In genomic region chr6:31096787-31097186, GRCm38 (mm10) we compare ENCODE assay signal across 9 mouse cellular contexts.
DNase-seq lines count a peak whose midpoint lies in the region; ATAC-seq and TF ChIP-seq lines count a peak whose summit lies in the region.
"Had no signal": no experiment of that assay in that cellular context is flagged by ENCODE, and none has a peak within 500 bp of the region (broad histone marks: within the 10 kb centered on the region; RNA-seq: fewer than 3 reads in every experiment).

No protein-coding gene starts in this region.

- no peaks in the 10 kb centered on the region for H3K9me3 ChIP-seq in kidney, postnatal 0 days (replicated peaks; ENCODE audit: low read length)
- no peaks in the 10 kb centered on the region for H3K9me3 ChIP-seq in forebrain, embryonic 14.5 days (replicated peaks; ENCODE audit: control insufficient read depth, low read length)
- no peaks in the 10 kb centered on the region for H3K9me3 ChIP-seq in intestine, embryonic 16.5 days (ENCODE audit: control insufficient read depth, low read length)
- H3K9me3 ChIP-seq in midbrain, postnatal 0 days (ENCODE audit: low read length) = no peaks in the 10 kb centered on the region

- intact Hi-C loops in gastrocnemius, postnatal 36 days (cut with DNase I) = no loop called here

- no peak overlapping the region for H3K9ac ChIP-seq in kidney, postnatal 0 days (ENCODE audit: low read depth, low read length)
- H3K9ac ChIP-seq in forebrain, embryonic 14.5 days (ENCODE audit: low read length) = peak overlapping the region; percentile 9; the same call in 1 of the 2 replicates
- no peak overlapping the region for H3K9ac ChIP-seq in intestine, embryonic 16.5 days (ENCODE audit: low read depth, low read length)
- 0 out of 2 replicates have a peak overlapping the region, but pooled peaks have one; percentile 24 for H3K9ac ChIP-seq in midbrain, postnatal 0 days (replicated peaks; ENCODE audit: low read length, poor library complexity, severe bottlenecking)

- H3K4me3 ChIP-seq in kidney, postnatal 0 days (replicated peaks; ENCODE audit: low read depth, low read length) = no peak overlapping the region
- no peak overlapping the region for H3K4me3 ChIP-seq in forebrain, embryonic 14.5 days (ENCODE audit: low read depth, low read length)
- no peak overlapping the region for H3K4me3 ChIP-seq in intestine, embryonic 16.5 days (ENCODE audit: low read length)
- no peak overlapping the region for H3K4me3 ChIP-seq in midbrain, postnatal 0 days (ENCODE audit: low read depth, low read length)

- no peak for TF ChIP-seq CTCF in kidney, postnatal 0 days (IDR thresholded peaks at IDR 0.05; ENCODE audit: low read depth)
- no peak for TF ChIP-seq CTCF in midbrain, postnatal 0 days (IDR thresholded peaks at IDR 0.05)

- H3K36me3 ChIP-seq in kidney, postnatal 0 days (ENCODE audit: insufficient read depth, low read length) = no peaks in the 10 kb centered on the region
- H3K36me3 ChIP-seq in forebrain, embryonic 14.5 days (ENCODE audit: control insufficient read depth, insufficient read depth, low read length) = no peaks in the 10 kb centered on the region
- H3K36me3 ChIP-seq in intestine, embryonic 16.5 days (ENCODE audit: control insufficient read depth, insufficient read depth, low read length) = no peaks in the 10 kb centered on the region
- H3K36me3 ChIP-seq in midbrain, postnatal 0 days (ENCODE audit: insufficient read depth, low read length) = no peaks in the 10 kb centered on the region

- H3K27me3 ChIP-seq in kidney, postnatal 0 days (ENCODE audit: insufficient read depth, low read length) = no peaks in the 10 kb centered on the region
- H3K27me3 ChIP-seq in forebrain, embryonic 14.5 days (replicated peaks; ENCODE audit: control insufficient read depth, insufficient read depth, low read length) = no peaks in the 10 kb centered on the region
- H3K27me3 ChIP-seq in intestine, embryonic 16.5 days (replicated peaks; ENCODE audit: control insufficient read depth, insufficient read depth, low read length) = no peaks in the 10 kb centered on the region
- no peaks in the 10 kb centered on the region for H3K27me3 ChIP-seq in midbrain, postnatal 0 days (ENCODE audit: insufficient read depth, low read length)

- DNase-seq in kidney, postnatal 0 days (ENCODE audit: low spot score) = no peak
- no peak for DNase-seq in kidney, postnatal 25 days
- peak; percentile 31 for DNase-seq in forebrain, embryonic 14.5 days (ENCODE audit: low spot score)
- no peak for DNase-seq in midbrain, postnatal 0 days (ENCODE audit: low spot score)
- no peak for DNase-seq in gastrocnemius, postnatal 36 days
- DNase-seq in layer of hippocampus, adult 9-11 months = no peak
- DNase-seq in embryo, embryonic 10 days (ENCODE audit: low spot score) = no peak

- H3K4me1 ChIP-seq in kidney, postnatal 0 days (replicated peaks; ENCODE audit: insufficient read depth, low read length) = no peaks in the 10 kb centered on the region
- H3K4me1 ChIP-seq in forebrain, embryonic 14.5 days (ENCODE audit: control insufficient read depth, insufficient read depth, low read length) = peaks cover 32% of the 10 kb centered on the region
- H3K4me1 ChIP-seq in intestine, embryonic 16.5 days (ENCODE audit: control insufficient read depth, insufficient read depth, low read length) = 0 out of 2 replicates have a peak, but pooled peaks cover 4% of the 10 kb centered on the region
- H3K4me1 ChIP-seq in midbrain, postnatal 0 days (ENCODE audit: insufficient read depth, low read length) = 0 out of 2 replicates have a peak, but pooled peaks cover 2% of the 10 kb centered on the region

- no peak for ATAC-seq in kidney, postnatal 0 days (replicated peaks; ENCODE audit: low FRiP score, low read depth)
- ATAC-seq in forebrain, embryonic 14.5 days = peak; percentile 40
- ATAC-seq in intestine, embryonic 16.5 days = peak; percentile 72
- no peak for ATAC-seq in midbrain, postnatal 0 days (ENCODE audit: low FRiP score)

- WGBS in kidney, postnatal 0 days = 84% methylated on average over 6 of the region's 6 CpGs
- 30% methylated on average over 6 of the region's 6 CpGs for WGBS in forebrain, embryonic 14.5 days
- 77% methylated on average over 6 of the region's 6 CpGs for WGBS in intestine, embryonic 16.5 days
- WGBS in midbrain, postnatal 0 days = 70% methylated on average over 6 of the region's 6 CpGs

- no peak overlapping the region for H3K4me2 ChIP-seq in kidney, postnatal 0 days (ENCODE audit: low read length)
- H3K4me2 ChIP-seq in forebrain, embryonic 14.5 days (ENCODE audit: low read length) = peak overlapping the region; percentile 5; the same call in 1 of the 2 replicates
- H3K4me2 ChIP-seq in intestine, embryonic 16.5 days (ENCODE audit: low read depth, low read length) = no peak overlapping the region
- no peak overlapping the region for H3K4me2 ChIP-seq in midbrain, postnatal 0 days (ENCODE audit: low read depth, low read length, poor library complexity, severe bottlenecking)

- peak overlapping the region; percentile 31; the same call in 1 of the 2 replicates for H3K27ac ChIP-seq in kidney, postnatal 0 days
- peak overlapping the region; percentile 89 for H3K27ac ChIP-seq in forebrain, embryonic 14.5 days (ENCODE audit: low read depth, low read length)
- no peak overlapping the region for H3K27ac ChIP-seq in intestine, embryonic 16.5 days (ENCODE audit: low read length)
- peak overlapping the region; percentile 74 for H3K27ac ChIP-seq in midbrain, postnatal 0 days (ENCODE audit: low read depth, low read length)
- H3K27ac ChIP-seq: macrophage had no signal

Comparison
In these comparisons a context has a peak if more than half of its experiments do, and no peak if none do; other contexts are left out.
1. ATAC-seq: peak in forebrain, embryonic 14.5 days (single experiment) and intestine, embryonic 16.5 days (single experiment); none in kidney, postnatal 0 days (single experiment) and midbrain, postnatal 0 days (single experiment).
2. H3K9ac ChIP-seq: peak in forebrain, embryonic 14.5 days (single experiment) and midbrain, postnatal 0 days (single experiment); none in kidney, postnatal 0 days (single experiment) and intestine, embryonic 16.5 days (single experiment).